Mouse (Mus musculus) kidney, postnatal 0 days (tissue): Measurements from ENCODE around the gene Tmem60. TPM values are rescaled to one million over a fixed set of nuclear protein-coding genes. Genes with fewer than 3 reads are reported as not detected.

Experiments used
- ATAC-seq: fragments of 200-750 bp; cut with Nextera tagmentation; replicated peaks from 2 replicates; pipeline ENCODE4 v1.8.0; 2017; ENCODE audit warnings: low read depth, moderate number of reproducible peaks, moderate TSS enrichment, moderate library complexity; ENCODE audit not compliant: low FRiP score
- DNase-seq: peaks from one replicate; pipeline ENCODE4 v3.0.0-alpha.2; 2016; ENCODE audit warnings: low spot score
- H3K27ac ChIP-seq: fragments of 300-500 bp; sonication (generic); 2 replicates; pipeline ENCODE4 v1.5.1; 2014; ENCODE audit warnings: mild to moderate bottlenecking
- H3K27me3 ChIP-seq: fragments of 300-500 bp; sonication (generic); 2 replicates; pipeline ENCODE4 v1.6.1; 2014; ENCODE audit warnings: low read length, mixed read lengths; ENCODE audit not compliant: insufficient read depth
- H3K36me3 ChIP-seq: fragments of 300-500 bp; sonication (generic); 2 replicates; pipeline ENCODE4 v1.6.1; 2014; ENCODE audit warnings: low read length, mixed read lengths; ENCODE audit not compliant: insufficient read depth
- H3K4me1 ChIP-seq: fragments of 300-500 bp; sonication (generic); replicated peaks from 2 replicates; pipeline ENCODE4 v1.6.1; 2014; ENCODE audit warnings: antibody characterized with exemption, low read length, mixed read lengths; ENCODE audit not compliant: insufficient read depth
- H3K4me2 ChIP-seq: fragments of 300-500 bp; sonication (generic); 2 replicates; pipeline ENCODE4 v1.6.1; 2014; ENCODE audit warnings: mild to moderate bottlenecking, low read length, moderate library complexity, mixed read lengths
- H3K4me3 ChIP-seq: fragments of 300-500 bp; sonication (generic); replicated peaks from 2 replicates; pipeline ENCODE4 v1.5.1; 2014; ENCODE audit warnings: low read depth, low read length
- H3K9ac ChIP-seq: fragments of 300-500 bp; sonication (generic); 2 replicates; pipeline ENCODE4 v1.6.1; 2014; ENCODE audit warnings: low read depth, low read length
- H3K9me3 ChIP-seq: fragments of 300-500 bp; sonication (generic); replicated peaks from 2 replicates; pipeline ENCODE4 v1.6.1; 2016; ENCODE audit warnings: low read length, inconsistent platforms, mixed read lengths
- CTCF ChIP-seq: IDR thresholded peaks from 2 replicates; pipeline ENCODE4 v1.5.1; 2016; ENCODE audit warnings: antibody characterized with exemption, low read depth, mild to moderate bottlenecking, moderate library complexity
- WGBS: fragments of 180-500 bp; shearing (Covaris S2); extraction: QIAGEN DNeasy Blood & Tissue Kit; methylation state at CpG from one replicate; pipeline ENCODE4 v1.1.7; 2014; 5-methylcytosine and 5-hydroxymethylcytosine counted together
- polyA plus RNA-seq: library from polyadenylated mRNA; unstranded; fragments of >200 nt; fragmentation: Nextera tagmentation; extraction: Ambion mirVana; gene quantifications from 2 replicates; pipeline ENCODE4 v1.2.1, GENCODE M21; 2015

Tmem60 gene
- polyA plus RNA-seq = 63.4 and 68.7 TPM in 2 replicates

DNA sequence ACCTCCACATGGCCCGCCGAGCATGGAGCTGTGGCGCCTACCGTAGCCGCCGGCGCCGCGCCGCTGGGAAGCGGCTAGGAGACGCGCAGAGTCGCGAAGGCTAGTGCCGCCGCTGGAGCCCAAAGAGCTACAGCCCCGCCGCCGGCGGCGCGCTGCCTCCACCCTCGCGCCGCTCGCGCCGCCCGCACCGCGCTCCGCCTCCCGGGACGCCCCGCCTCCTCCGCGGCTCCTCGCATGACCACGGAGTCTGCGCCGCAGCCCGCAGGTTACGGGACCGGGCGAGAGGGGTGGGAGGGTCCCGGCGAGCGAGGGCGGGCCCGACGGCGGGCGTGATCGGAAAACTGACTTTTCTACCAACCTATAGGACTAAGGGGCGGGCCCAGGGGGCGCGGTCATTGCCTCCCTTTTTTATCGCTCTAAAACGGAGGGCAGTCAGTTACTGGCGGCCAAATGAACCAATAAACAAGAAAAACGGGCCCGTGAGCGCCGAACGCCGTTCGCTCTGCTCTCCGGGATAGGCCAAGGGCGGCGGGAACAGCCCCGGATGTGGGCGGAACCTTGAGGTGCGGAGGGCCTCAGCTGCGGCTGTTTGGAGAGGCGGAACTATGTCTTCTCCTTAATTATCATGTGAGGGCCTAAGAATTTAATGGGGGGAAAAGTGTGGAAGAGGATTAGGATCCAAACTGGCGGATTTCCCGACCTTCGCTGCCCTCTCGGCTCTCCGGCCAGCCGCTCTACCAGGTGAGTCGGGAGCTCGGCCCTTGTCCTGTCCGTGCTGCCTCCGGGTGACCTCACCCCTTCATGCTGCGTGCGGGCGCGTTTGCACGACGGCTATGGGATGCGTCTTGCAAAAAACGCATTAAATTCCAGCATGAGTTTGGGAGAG, at the start of gene Tmem60, which contains the start of gene Phtf2:
TSS of gene Tmem60 (plus strand) at position 277 of the 886 bp plus-strand sequence.
TSS of gene Phtf2 (minus strand) at position 210 of the 886 bp plus-strand sequence.
- no peaks in the 10 kb centered on the region for H3K36me3 ChIP-seq
- WGBS = under 1% methylated on average over 94 of the region's 94 CpGs
- H3K4me2 ChIP-seq = peak within 1 kb of the TSS; percentile 80
- H3K4me1 ChIP-seq = peaks cover 8% of the 10 kb centered on the region; the same call in 1 of the 2 replicates
- ATAC-seq (peak; percentile 98), DNase-seq (peak; percentile 99)
- peak within 1 kb of the TSS; percentile 92 for H3K4me3 ChIP-seq
- TF ChIP-seq CTCF = no peak
- peak within 1 kb of the TSS; percentile 85 for H3K9ac ChIP-seq
- no peaks in the 10 kb centered on the region for H3K9me3 ChIP-seq
- H3K27me3 ChIP-seq = no peaks in the 10 kb centered on the region
- peak within 1 kb of the TSS; percentile 96 for H3K27ac ChIP-seq

DNA sequence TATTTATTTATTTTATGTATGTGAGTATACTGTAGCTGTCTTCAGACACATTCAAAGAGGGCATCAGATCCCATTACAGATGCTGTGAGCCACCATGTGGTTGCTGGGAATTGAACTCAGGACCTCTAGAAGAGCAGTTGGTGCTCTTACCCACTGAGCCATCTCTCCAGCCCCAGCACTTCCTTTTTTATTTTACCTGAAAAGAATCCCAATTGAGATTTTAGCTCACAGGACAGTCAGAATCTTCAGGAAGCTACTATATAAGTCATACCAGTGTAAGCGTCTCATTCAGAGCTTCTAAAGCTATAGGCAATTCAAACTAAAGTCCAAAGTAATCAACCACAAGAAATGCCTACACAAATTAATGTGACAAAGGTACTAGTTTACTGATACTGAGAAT, 47.6 kb upstream of the Tmem60 start:
- no peaks in the 10 kb centered on the region for H3K27me3 ChIP-seq
- WGBS = 98% methylated on average over 1 of the region's 1 CpGs

DNA sequence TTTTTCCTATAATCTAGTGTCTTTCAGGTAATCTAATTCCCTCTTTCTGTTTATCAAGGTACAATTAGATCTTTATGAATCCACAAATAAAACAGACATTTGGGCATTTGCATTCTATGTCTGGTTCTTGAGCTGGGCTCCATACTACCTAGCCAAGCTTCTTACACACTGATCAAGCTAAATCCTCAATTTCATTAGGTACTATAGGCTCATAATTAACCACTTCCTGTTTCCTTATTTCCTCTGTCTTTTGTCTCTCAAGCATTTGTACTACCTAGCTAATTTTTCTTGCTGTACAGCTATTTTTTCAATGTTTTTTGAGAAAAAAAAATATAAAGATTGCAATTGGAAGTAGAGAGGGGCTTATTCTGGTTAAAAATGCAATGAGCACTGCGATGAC, 44.9 kb upstream of the Tmem60 start:
- WGBS = 100% methylated on average over 1 of the region's 1 CpGs
- no peaks in the 10 kb centered on the region for H3K27me3 ChIP-seq
- H3K9me3 ChIP-seq = no peaks in the 10 kb centered on the region
- H3K4me2 ChIP-seq = no peak overlapping the region
- no peaks in the 10 kb centered on the region for H3K4me1 ChIP-seq
- H3K4me3 ChIP-seq = no peak overlapping the region
- no peak for DNase-seq
- no peak overlapping the region for H3K9ac ChIP-seq
- no peak for TF ChIP-seq CTCF
- no peak overlapping the region for H3K27ac ChIP-seq
- ATAC-seq = no peak
- H3K36me3 ChIP-seq = no peaks in the 10 kb centered on the region

More for the DNA sequence above, 47.6 kb upstream of the Tmem60 start:
- Histone ChIP-seq H3K9ac (no peak overlapping the region), H3K4me2 (no peak overlapping the region), H3K4me1 (no peaks in the 10 kb centered on the region), H3K36me3 (no peaks in the 10 kb centered on the region), H3K27ac (no peak overlapping the region), H3K9me3 (no peaks in the 10 kb centered on the region), H3K4me3 (no peak overlapping the region)
- no peak for ATAC-seq
- DNase-seq = no peak
- TF ChIP-seq CTCF = no peak

DNA sequence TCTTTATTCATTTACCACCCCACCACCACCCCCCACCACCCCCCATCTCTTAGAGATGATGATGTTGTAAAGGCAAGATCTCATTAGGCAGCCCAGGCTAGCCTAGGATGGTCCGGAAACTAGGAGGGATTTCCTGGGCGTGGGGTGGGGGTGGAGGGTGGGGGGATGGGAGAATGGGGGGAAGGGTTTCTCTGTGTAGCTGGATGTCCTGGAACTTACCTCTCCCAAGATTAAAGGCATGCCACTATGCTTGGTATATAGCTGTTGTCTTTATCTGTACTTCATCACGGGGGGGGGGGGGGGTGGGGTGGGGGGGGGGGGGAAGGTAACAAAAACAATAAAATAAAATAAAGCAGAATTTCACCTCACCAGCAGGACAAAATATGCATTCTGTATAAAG, 38.6 kb upstream of the Tmem60 start:
- H3K27ac ChIP-seq = no peak overlapping the region
- H3K9me3 ChIP-seq = no peaks in the 10 kb centered on the region
- H3K4me2 ChIP-seq = no peak overlapping the region
- DNase-seq = no peak
- WGBS = 90% methylated on average over 1 of the region's 3 CpGs
- H3K4me1 ChIP-seq = no peaks in the 10 kb centered on the region
- TF ChIP-seq CTCF = no peak
- H3K36me3 ChIP-seq = no peaks in the 10 kb centered on the region
- no peak for ATAC-seq
- no peak overlapping the region for H3K4me3 ChIP-seq
- H3K27me3 ChIP-seq = no peaks in the 10 kb centered on the region
- no peak overlapping the region for H3K9ac ChIP-seq

DNA sequence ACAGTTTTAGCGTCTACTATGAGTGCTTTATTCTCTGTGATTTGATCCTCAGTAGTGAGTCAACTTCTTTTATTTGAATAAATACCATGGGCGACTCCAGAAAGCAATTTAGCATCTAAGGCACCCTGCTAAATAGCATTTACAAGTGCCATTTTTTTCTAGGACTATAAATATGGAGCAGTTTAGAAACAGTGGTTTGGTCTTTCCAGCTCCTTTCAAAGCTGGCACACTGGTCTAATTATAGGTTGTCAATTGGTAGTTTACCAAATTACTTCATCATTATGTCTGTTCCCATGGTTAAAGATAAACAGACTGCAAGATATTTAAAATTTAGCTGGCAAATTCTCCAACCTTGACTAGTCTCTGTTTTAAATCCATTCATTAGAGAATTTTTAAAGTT, 38.2 kb upstream of the Tmem60 start:
- ATAC-seq = no peak
- TF ChIP-seq CTCF = no peak
- H3K4me2 ChIP-seq = no peak overlapping the region
- no peaks in the 10 kb centered on the region for H3K4me1 ChIP-seq
- H3K9me3 ChIP-seq = no peaks in the 10 kb centered on the region
- no peak overlapping the region for H3K4me3 ChIP-seq
- no peak for DNase-seq
- 75% methylated on average over 2 of the region's 2 CpGs for WGBS
- no peaks in the 10 kb centered on the region for H3K36me3 ChIP-seq
- H3K27me3 ChIP-seq = no peaks in the 10 kb centered on the region
- H3K9ac ChIP-seq = no peak overlapping the region
- no peak overlapping the region for H3K27ac ChIP-seq

DNA sequence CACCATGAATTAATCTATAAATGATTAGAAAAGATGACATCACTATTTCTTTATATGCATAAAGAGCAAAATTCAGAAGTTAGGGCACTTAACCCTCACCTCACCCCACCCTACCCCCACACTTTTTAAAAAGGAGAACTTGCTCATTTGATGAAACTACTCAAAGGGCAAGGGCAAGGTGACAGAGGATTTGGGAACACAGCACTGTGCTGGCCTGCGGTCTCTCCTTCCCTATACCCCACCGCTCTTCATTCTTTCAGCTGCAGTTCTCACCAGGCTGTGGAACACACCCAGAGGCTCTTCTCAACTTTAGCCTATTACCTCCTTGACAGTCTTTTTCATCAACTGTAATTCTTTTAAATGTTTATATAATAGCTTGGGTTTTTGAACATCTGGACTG, 35.0 kb upstream of the Tmem60 start:
- DNase-seq = no peak

More for the DNA sequence above, 35.0 kb upstream of the Tmem60 start:
- Histone ChIP-seq H3K9me3 (no peaks in the 10 kb centered on the region), H3K36me3 (no peaks in the 10 kb centered on the region), H3K27ac (no peak overlapping the region), H3K9ac (no peak overlapping the region), H3K4me3 (no peak overlapping the region), H3K4me1 (no peaks in the 10 kb centered on the region), H3K27me3 (no peaks in the 10 kb centered on the region), H3K4me2 (no peak overlapping the region)
- ATAC-seq = no peak
- 95% methylated on average over 2 of the region's 2 CpGs for WGBS
- no peak for TF ChIP-seq CTCF
